Mouse (Mus musculus) hindbrain, embryonic 16.5 days (tissue): ENCODE results near the gene Rps6ka5. TPM values are rescaled to one million over a fixed set of nuclear protein-coding genes. Genes with fewer than 3 reads are reported as not detected.

Experiments
- ATAC-seq: fragments of 200-750 bp; cut with Nextera tagmentation; 2 replicates; pipeline ENCODE4 v1.8.0; 2017; ENCODE audit warnings: moderate TSS enrichment, moderate library complexity
- H3K27ac ChIP-seq: fragments of 300-500 bp; sonication (generic); 2 replicates; pipeline ENCODE4 v1.5.1; 2014; ENCODE audit warnings: low read depth, mild to moderate bottlenecking, control low read depth, low read length, moderate library complexity
- H3K27me3 ChIP-seq: fragments of 300-500 bp; sonication (generic); replicated peaks from 2 replicates; pipeline ENCODE4 v1.6.1; 2014; ENCODE audit warnings: low read length; ENCODE audit not compliant: control insufficient read depth, insufficient read depth
- H3K36me3 ChIP-seq: fragments of 300-500 bp; sonication (generic); 2 replicates; pipeline ENCODE4 v1.6.1; 2014; ENCODE audit warnings: mild to moderate bottlenecking, low read length, moderate library complexity, mixed read lengths; ENCODE audit not compliant: control insufficient read depth, insufficient read depth
- H3K4me1 ChIP-seq: fragments of 300-500 bp; sonication (generic); 2 replicates; pipeline ENCODE4 v1.6.1; 2014; ENCODE audit warnings: low read depth, low read length; ENCODE audit not compliant: control insufficient read depth, insufficient read depth
- H3K4me2 ChIP-seq: fragments of 300-500 bp; sonication (generic); 2 replicates; pipeline ENCODE4 v1.6.1; 2014; ENCODE audit warnings: mild to moderate bottlenecking, low read length, control low read depth, moderate library complexity
- H3K4me3 ChIP-seq: fragments of 300-500 bp; sonication (generic); 2 replicates; pipeline ENCODE4 v1.5.1; 2014; ENCODE audit warnings: mild to moderate bottlenecking, low read length, control low read depth, moderate library complexity
- H3K9ac ChIP-seq: fragments of 300-500 bp; sonication (generic); 2 replicates; pipeline ENCODE4 v1.6.1; 2014; ENCODE audit warnings: low read depth, mild to moderate bottlenecking, control low read depth, low read length, moderate library complexity
- H3K9me3 ChIP-seq: fragments of 300-500 bp; sonication (generic); 2 replicates; pipeline ENCODE4 v1.6.1; 2014; ENCODE audit warnings: mild to moderate bottlenecking, low read length, moderate library complexity; ENCODE audit not compliant: control insufficient read depth
- WGBS: fragments of 180-500 bp; shearing (Covaris S2); extraction: QIAGEN DNeasy Blood & Tissue Kit; methylation state at CpG from one replicate; pipeline ENCODE4 v1.1.7; 2014; 5-methylcytosine and 5-hydroxymethylcytosine counted together
- polyA plus RNA-seq: library from polyadenylated mRNA; unstranded; fragments of >200 nt; fragmentation: Nextera tagmentation; extraction: Ambion mirVana; gene quantifications from 2 replicates; pipeline ENCODE4 v1.2.1, GENCODE M21; 2015

Gene Rps6ka5
- polyA plus RNA-seq, 1 experiment from 2014 or later = 5.7 TPM

DNA sequence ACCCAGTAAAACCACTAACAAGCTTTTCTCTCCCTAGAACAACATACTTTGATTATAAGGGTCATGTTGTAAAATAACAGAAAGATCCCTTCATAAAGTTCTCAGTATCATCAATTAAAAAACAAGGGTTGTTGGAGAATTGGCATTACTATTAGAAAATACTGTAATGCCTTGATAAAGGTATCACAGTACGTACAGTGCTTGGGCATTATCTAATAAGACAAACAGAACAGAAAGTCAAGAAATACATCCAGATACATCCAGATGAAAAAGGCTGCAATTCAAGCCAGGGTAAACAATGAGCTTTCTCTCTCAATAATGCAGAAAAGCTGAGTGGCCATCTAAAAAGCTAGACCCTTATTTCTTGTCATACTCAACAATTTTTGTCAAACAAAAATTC is 84.8 kb downstream of the Rps6ka5 start:
- H3K27ac ChIP-seq = no peak overlapping the region
- no peak overlapping the region for H3K9ac ChIP-seq
- WGBS = 91% methylated on average over 1 of the region's 1 CpGs
- H3K4me1 ChIP-seq = no peaks in the 10 kb centered on the region; the same call in 1 of the 2 replicates
- no peak for ATAC-seq
- no peaks in the 10 kb centered on the region for H3K27me3 ChIP-seq
- no peaks in the 10 kb centered on the region for H3K9me3 ChIP-seq
- H3K36me3 ChIP-seq = no peaks in the 10 kb centered on the region
- no peak overlapping the region for H3K4me3 ChIP-seq
- H3K4me2 ChIP-seq = no peak overlapping the region

GRCm38 (mm10) chr12:100640726-100641125 is 86.1 kb downstream of the Rps6ka5 start:
- ATAC-seq = no peak
- Histone ChIP-seq H3K4me2 (no peak overlapping the region), H3K27ac (no peak overlapping the region), H3K9ac (no peak overlapping the region), H3K27me3 (no peaks in the 10 kb centered on the region), H3K4me3 (no peak overlapping the region), H3K9me3 (no peaks in the 10 kb centered on the region), H3K36me3 (no peaks in the 10 kb centered on the region), H3K4me1 (no peaks in the 10 kb centered on the region; the same call in 1 of the 2 replicates)
- 75% methylated on average over 3 of the region's 3 CpGs for WGBS

DNA sequence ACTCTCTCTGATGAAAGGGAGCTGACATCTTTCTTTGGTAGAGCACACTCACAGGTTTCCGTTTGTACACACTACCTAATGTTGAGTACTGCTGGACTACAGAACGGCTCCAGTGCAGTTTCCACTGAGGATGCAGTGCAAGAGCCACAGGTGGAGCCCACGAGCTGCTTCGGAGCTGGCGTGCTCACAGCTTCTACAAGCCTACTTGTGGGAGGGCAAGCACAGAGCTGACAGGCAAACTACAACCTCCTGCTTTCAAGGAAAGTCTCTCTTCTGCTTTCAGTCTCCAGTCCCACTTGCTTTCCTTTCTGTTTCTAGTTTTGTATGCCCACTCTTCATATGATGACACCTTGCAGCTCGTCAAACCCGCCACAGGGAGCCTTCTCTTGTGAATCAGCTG is 87.1 kb downstream of the Rps6ka5 start:
- 52% methylated on average over 7 of the region's 7 CpGs for WGBS
- ATAC-seq = no peak
- Histone ChIP-seq H3K4me1 (no peaks in the 10 kb centered on the region; the same call in 1 of the 2 replicates), H3K36me3 (no peaks in the 10 kb centered on the region), H3K9me3 (no peaks in the 10 kb centered on the region), H3K4me2 (no peak overlapping the region), H3K9ac (no peak overlapping the region), H3K27ac (no peak overlapping the region), H3K27me3 (no peaks in the 10 kb centered on the region), H3K4me3 (no peak overlapping the region)

GRCm38 (mm10) chr12:100637886-100638285 is 88.9 kb downstream of the Rps6ka5 start:
- no peak for ATAC-seq

GRCm38 (mm10) chr12:100636733-100637132 is 90.0 kb downstream of the Rps6ka5 start:
- whole genome bisulfite sequencing = 28% methylated on average over 3 of the region's 3 CpGs
- H3K27me3 ChIP-seq = no peaks in the 10 kb centered on the region
- no peak overlapping the region for H3K4me3 ChIP-seq
- H3K27ac ChIP-seq = no peak overlapping the region
- H3K4me1 ChIP-seq = no peaks in the 10 kb centered on the region; the same call in 1 of the 2 replicates
- no peaks in the 10 kb centered on the region for H3K9me3 ChIP-seq
- H3K4me2 ChIP-seq = no peak overlapping the region
- no peak for ATAC-seq
- no peaks in the 10 kb centered on the region for H3K36me3 ChIP-seq
- H3K9ac ChIP-seq = no peak overlapping the region

More at GRCm38 (mm10) chr12:100637886-100638285, 88.9 kb downstream of the Rps6ka5 start:
- no peak overlapping the region for H3K9ac ChIP-seq
- no peaks in the 10 kb centered on the region for H3K27me3 ChIP-seq
- H3K27ac ChIP-seq = no peak overlapping the region
- no peaks in the 10 kb centered on the region; the same call in 1 of the 2 replicates for H3K4me1 ChIP-seq
- no peaks in the 10 kb centered on the region for H3K36me3 ChIP-seq
- no peak overlapping the region for H3K4me2 ChIP-seq
- no peak overlapping the region for H3K4me3 ChIP-seq
- 91% methylated on average over 8 of the region's 8 CpGs for WGBS
- no peaks in the 10 kb centered on the region for H3K9me3 ChIP-seq

DNA sequence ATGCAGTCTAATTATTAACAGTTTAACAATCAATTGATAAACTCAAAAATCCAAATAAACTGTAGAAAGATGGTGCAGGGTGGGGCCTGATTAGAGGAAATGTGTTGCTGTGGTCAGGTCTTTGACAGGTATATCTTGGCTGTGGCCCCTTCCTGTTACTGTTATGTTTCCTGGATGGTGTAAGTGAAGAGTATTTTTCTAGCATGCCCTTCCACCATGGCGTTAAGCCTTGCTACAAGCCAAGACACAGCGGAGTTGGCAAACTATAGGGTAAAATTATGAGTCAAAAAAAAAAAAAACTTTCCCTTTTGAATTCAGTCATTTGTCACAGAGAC is 90.5 kb downstream of the Rps6ka5 start:
- no peak overlapping the region for H3K27ac ChIP-seq
- no peak overlapping the region for H3K4me3 ChIP-seq
- no peaks in the 10 kb centered on the region for H3K9me3 ChIP-seq
- 90% methylated on average over 2 of the region's 2 CpGs for WGBS
- H3K36me3 ChIP-seq = no peaks in the 10 kb centered on the region
- no peak for ATAC-seq
- no peaks in the 10 kb centered on the region for H3K27me3 ChIP-seq
- H3K9ac ChIP-seq = no peak overlapping the region
- H3K4me1 ChIP-seq = no peaks in the 10 kb centered on the region; the same call in 1 of the 2 replicates
- no peak overlapping the region for H3K4me2 ChIP-seq

DNA sequence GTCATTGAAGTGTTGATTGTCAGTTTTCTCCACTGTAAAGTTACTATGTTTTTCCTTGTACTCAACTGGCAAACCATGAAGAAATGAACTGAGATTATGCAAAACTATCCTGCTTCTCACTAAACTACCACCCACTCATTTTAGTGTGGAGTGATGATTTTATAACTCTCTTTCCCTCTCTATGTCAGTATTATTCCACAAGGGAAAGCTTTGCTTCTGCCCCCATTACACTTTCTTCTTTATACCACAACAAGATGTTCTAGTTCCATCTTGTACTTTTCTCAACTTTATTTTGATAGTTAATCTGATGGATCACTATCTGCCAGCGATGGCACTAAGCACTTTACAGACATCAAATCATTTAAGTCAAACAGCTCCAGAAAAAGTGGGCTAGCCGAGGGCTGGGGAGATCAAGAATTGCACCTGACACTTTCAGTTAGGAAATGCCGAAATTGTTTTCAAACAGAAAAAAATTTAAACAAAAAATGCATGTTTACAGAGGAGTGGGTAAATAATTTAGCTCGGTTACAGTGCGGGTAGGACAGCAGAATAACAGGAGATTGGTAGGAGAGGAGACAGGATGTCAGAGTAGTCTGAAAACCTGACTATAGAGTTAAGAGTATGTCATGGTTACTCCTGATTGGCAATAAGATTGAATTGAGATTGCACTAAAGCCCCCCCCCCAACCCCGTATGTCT is 91.0 kb downstream of the Rps6ka5 start:
- H3K36me3 ChIP-seq = no peaks in the 10 kb centered on the region
- no peaks in the 10 kb centered on the region; the same call in 1 of the 2 replicates for H3K4me1 ChIP-seq
- H3K9ac ChIP-seq = no peak overlapping the region
- ATAC-seq = no peak
- WGBS = 90% methylated on average over 6 of the region's 6 CpGs
- H3K4me2 ChIP-seq = no peak overlapping the region
- H3K9me3 ChIP-seq = no peaks in the 10 kb centered on the region
- no peaks in the 10 kb centered on the region for H3K27me3 ChIP-seq
- H3K4me3 ChIP-seq = no peak overlapping the region
- no peak overlapping the region for H3K27ac ChIP-seq

- Histone ChIP-seq H3K9ac (no peak overlapping the region), H3K4me1 (no peaks in the 10 kb centered on the region), H3K27ac (no peak overlapping the region), H3K36me3 (no peaks in the 10 kb centered on the region), H3K4me3 (no peak overlapping the region), H3K4me2 (no peak overlapping the region), H3K9me3 (no peaks in the 10 kb centered on the region), H3K27me3 (no peaks in the 10 kb centered on the region)
- ATAC-seq = no peak
- WGBS = 90% methylated on average over 3 of the region's 3 CpGs
Measured at GRCm38 (mm10) chr12:100633231-100633630, 93.6 kb downstream of the Rps6ka5 start.

- no peak for ATAC-seq
- Histone ChIP-seq H3K27me3 (no peaks in the 10 kb centered on the region), H3K4me2 (no peak overlapping the region), H3K27ac (no peak overlapping the region), H3K4me3 (no peak overlapping the region), H3K4me1 (no peaks in the 10 kb centered on the region), H3K9ac (no peak overlapping the region), H3K9me3 (no peaks in the 10 kb centered on the region), H3K36me3 (no peaks in the 10 kb centered on the region)
- 87% methylated on average over 7 of the region's 7 CpGs for WGBS
Measured at GRCm38 (mm10) chr12:100631286-100631685, 95.5 kb downstream of the Rps6ka5 start.
